Mouse (Mus musculus): Measurements from ENCODE around the gene Pitpnc1. TPM values are rescaled to one million over a fixed set of nuclear protein-coding genes. Genes with fewer than 3 reads are reported as not detected.
"Not testable (repeated sequence)": the region's sequence is repeated elsewhere in the genome, so short reads cannot be mapped to it uniquely, and the experiment has no call there.

Gene Pitpnc1
- total RNA-seq (2021): 10 to 100 TPM; 89.2 TPM
- long read RNA-seq, experiment 1, partial matches to known transcripts: 4 of 49 reads
- long read RNA-seq, experiment 1, other reads (novel, unspliced or antisense): 45 of 49 reads
- long read RNA-seq, experiment 2, partial matches to known transcripts: 1 of 50 reads
- long read RNA-seq, experiment 2, other reads (novel, unspliced or antisense): 47 of 50 reads

GRCm38 (mm10) chr11:107470521-107471041 is at the start of gene Pitpnc1:
Gene Pitpnc1, minus strand, starts transcription at chr11:107470699.
- DNase-seq: peak; percentile 84

DNA sequence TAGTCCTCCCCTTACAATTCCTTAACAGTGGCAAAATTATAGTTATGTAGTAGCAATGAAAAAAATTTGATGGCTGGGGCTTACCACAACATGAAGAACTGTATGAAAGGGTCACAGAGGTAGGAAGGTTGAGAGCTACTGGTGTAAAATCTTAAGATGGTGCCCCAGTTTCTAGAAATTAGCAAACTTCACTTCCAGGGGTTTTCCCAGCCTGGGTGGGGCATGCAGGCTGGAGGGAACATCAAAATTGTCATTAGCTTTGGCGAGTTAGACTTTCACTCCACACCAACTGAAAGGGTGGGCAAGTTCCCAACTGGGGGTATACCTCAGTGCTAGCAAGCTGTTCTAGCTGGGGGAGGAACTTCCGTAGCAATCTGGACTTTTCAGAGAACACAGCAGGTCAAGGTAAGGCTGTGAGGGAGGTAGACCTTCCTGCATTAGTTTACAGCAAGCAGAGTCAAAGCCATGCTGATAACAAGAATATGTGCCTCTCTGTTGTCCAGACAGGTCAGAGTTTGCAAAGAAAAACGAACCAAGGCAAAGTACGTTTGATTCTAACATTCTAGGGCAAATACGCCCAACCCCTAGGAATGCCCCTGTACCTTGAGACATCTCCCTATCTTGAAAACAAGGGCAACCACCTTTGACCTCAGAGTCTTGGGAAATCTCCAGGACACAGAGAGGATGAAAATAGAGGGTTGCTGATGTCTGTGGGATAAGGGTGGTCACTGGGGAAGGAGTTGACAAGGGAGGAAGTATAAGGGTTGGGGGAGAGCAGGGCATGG is 48.3 kb upstream of the Pitpnc1 start:
- no peak for DNase-seq

DNA sequence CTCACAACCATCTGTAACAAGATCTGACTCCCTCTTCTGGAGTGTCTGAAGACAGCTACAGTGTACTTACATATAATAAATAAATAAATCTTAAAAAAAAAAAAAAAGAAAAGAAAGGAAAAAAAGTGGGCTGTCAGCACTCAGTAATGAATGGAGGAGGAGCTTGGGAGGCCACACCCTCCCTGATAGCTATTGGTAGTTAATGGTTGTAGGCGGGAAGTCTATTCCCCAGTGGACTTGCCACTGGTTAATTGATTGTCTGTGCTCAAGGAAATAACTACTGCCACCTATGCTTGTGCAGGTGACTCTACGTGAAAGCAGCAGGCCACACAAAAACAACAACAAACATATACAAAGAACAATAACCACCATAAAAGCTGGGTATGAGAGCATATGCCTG is 45.9 kb upstream of the Pitpnc1 start:
- DNase-seq: no peak

GRCm38 (mm10) chr11:107513047-107513446 is 42.5 kb upstream of the Pitpnc1 start:
- DNase-seq: no peak

- DNase-seq: not testable (repeated sequence)
These were observed 41.5 kb upstream of the Pitpnc1 start for GRCm38 (mm10) chr11:107511954-107512353.

GRCm38 (mm10) chr11:107510362-107511269 is 40.1 kb upstream of the Pitpnc1 start:
- no peak for DNase-seq

- no peak for DNase-seq
These were observed 39.3 kb upstream of the Pitpnc1 start for GRCm38 (mm10) chr11:107509631-107510338.

DNA sequence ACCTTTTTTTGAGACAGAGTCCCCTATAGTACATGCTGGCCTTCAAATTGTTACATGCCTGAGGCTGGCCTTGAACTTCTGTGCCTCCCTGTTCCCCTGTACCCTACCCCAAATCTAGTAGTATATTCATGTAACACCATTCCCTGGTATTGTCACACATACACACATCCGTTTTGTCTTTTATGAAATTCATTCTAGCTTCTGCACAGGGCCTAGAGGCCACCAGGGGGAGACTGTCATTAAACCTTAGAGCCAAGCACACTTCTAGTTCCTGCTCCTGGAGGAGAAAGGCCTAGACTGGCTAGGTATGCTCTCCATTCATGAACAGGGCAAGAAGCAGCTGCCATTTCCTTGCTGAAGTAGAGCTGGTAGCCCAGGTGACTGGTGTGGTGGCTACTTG is 35.8 kb upstream of the Pitpnc1 start:
- no peak for DNase-seq

GRCm38 (mm10) chr11:107504364-107504763 is 33.9 kb upstream of the Pitpnc1 start:
- DNase-seq: not testable (repeated sequence)

GRCm38 (mm10) chr11:107502801-107503200 is 32.3 kb upstream of the Pitpnc1 start:
- no peak for DNase-seq

- DNase-seq: no peak
These were observed 13.8 kb upstream of the Pitpnc1 start for GRCm38 (mm10) chr11:107484341-107484740.

GRCm38 (mm10) chr11:107479862-107480203 is 9.3 kb upstream of the Pitpnc1 start:
- no peak for DNase-seq

GRCm38 (mm10) chr11:107479053-107479861 is 8.8 kb upstream of the Pitpnc1 start, which contains the start of gene Psmd12:
Gene Psmd12, plus strand, starts transcription at chr11:107479484.
- DNase-seq: peak; percentile 95

DNA sequence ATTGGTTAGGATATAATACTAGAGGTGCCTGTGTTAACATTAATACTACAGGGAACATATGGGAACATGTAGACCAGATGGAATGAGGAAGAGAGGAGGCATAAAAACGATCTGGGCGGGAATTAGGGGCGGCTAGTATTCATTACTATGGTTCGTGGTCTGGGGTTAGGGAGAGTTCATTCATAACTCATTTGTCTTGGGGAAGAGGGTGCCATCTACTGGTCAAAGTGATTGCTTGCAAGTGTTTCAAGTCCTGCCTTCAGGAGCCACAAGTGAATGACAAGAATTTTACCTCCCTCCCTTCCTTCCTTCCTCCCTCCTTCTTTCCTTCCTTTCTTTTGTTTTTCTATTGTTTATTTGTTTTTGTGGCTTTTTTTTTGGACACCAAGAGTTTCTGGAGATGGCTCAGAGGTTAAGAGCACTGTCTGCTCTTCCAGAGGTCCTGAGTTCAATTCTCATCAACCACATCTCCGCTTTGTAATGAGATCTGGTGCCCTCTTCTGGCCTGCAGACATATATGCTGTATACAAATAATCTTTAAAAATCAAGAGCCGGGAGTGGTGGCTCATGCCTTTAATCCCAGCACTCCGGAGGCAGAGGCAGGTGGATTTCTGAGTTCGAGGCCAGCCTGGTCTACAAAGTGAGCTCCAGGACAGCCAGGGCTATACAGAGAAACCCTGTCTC is 2.8 kb upstream of the Pitpnc1 start:
- DNase-seq: peak; percentile 26

DNA sequence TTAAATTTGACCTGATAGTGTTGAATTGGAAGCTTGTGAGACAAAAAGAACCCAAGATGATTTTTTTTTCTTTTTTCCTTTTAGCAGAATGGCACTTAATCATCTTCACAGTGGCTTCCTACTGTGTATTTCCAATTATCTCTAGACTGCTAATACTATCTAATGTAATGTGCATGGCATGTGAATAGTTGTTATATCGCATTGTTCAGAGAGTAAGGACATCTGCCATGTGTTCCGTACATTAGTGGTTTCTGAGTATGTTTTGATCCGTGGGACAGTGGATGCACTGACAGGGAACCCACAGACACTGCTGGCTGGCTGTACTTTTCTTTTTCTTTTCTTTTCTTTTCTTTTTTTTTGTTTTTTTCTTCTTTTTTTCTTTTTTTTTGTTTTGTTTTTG is 1.8 kb upstream of the Pitpnc1 start:
- no peak for DNase-seq

- DNase-seq: no peak
These were observed 697 bp upstream of the Pitpnc1 start for GRCm38 (mm10) chr11:107471071-107471720.

DNA sequence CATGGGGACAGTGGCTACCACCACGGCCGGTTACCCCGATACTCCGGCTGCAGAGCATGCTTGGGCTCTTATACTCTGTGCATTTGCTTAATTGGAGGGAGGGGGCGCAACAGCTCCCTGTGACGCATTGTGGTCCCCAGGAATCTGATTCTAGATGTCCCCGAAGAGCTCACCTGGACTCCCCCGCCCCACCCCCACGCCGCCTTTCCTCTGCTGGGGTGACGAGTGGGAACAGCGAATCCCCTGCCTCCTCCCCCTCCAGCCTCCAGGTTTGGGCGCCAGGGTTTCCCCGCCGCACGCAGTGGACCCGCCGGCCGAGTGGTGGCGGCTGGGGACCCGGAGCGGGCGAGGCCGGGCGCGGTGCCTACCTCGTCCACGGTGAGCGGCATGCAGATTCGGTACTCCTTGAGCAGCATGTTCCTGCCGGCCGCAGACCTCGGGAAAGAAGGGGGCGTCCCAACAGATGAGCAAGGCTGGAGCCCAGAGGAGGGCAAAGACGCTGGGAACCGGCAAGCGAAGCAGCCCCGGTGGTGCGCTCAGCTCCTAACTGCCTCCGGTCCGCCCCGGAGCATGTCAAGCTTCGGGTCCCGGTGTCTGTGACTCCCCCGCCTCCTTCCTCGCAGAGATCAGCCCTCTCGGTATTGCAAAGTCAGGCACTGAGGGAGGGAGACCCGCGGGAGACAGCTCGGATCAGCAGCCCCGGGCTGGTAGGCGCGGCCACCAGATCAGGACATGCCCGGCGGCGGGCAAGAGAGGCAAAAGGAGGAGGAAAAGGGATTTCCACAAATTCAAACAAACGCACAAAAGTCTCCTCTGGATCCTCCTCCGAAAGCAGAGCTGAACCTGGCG is 752 bp downstream of the Pitpnc1 start:
- DNase-seq: peak; percentile 66

DNA sequence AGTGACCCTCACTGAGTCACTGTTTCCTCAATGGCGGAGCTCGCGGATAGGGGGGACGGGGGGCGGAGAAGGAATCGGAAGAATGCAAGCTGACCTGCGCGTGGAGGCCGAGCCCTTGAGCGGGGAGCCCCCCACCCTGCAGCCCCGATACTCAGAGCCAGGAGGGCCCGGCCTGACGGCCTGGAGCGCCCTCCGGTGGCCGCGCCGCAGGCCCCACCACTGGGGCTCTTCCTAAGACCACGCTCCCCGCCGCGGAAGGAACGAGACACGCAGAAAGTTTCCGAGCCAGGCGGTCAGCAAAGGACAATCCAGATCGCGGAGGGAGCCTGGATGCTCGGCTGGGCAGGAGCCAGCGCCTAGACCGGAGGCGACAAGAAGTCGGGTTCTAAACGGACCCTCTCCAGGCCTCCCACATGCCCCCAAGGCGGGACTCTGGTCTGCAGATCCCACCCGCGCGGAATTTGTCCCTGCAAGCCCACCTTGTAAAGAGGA is 1.4 kb downstream of the Pitpnc1 start:
- DNase-seq: peak; percentile 78

Measured in gastrocnemius, postnatal 25 days (tissue).